Comparison of ENCODE assay signal across 16 mouse cellular contexts in the genomic region with DNA sequence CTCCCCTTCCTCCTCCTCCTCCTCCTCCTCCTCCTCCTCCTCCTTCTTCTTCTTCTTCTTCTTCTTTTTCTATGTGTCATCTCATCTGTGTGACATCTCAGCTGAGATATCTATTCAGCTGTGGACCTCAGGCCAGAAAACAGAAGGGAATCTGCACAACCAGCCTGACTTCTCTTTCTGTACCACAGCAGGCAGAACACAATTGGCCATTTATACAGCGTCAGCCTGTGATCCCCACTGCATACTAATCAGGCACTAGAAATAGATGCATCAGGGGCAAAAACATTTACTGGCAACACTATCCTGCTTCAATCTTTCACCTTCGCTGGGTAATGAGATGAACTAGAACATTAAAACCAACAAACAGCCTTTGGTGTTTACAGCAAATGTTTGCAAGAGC.
A peak's percentile ranks its signal among the peaks of the same experiment; 100 is the strongest.
DNase-seq lines count a peak whose midpoint lies in the region; ATAC-seq lines count a peak whose summit lies in the region.
"Had no signal": no experiment of that assay in that cellular context is flagged by ENCODE, and none has a peak within 500 bp of the region (broad histone marks: within the 10 kb centered on the region; RNA-seq: fewer than 3 reads in every experiment).

No protein-coding gene starts in this region.

- no peak overlapping the region for H3K9ac ChIP-seq in hindbrain, embryonic 11.5 days (ENCODE audit: low read depth, low read length)
- no peak overlapping the region for H3K9ac ChIP-seq in midbrain, embryonic 12.5 days (replicated peaks)
- H3K9ac ChIP-seq in hindbrain, embryonic 13.5 days, result no peak overlapping the region
- H3K9ac ChIP-seq: limb, embryonic 13.5 days had no signal

- 42% methylated on average over 2 of the region's 2 CpGs for WGBS in hindbrain, embryonic 11.5 days
- WGBS in hindbrain, embryonic 10.5 days, result 48% methylated on average over 2 of the region's 2 CpGs
- 54% methylated on average over 2 of the region's 2 CpGs for WGBS in midbrain, embryonic 12.5 days
- WGBS in midbrain, embryonic 10.5 days, result 79% methylated on average over 2 of the region's 2 CpGs
- 22% methylated on average over 2 of the region's 2 CpGs for WGBS in hindbrain, embryonic 13.5 days

- H3K4me3 ChIP-seq in hindbrain, embryonic 11.5 days (ENCODE audit: low read depth, low read length), result no peak overlapping the region
- H3K4me3 ChIP-seq in hindbrain, embryonic 10.5 days, result no peak overlapping the region
- H3K4me3 ChIP-seq in midbrain, embryonic 12.5 days, result no peak overlapping the region
- no peak overlapping the region for H3K4me3 ChIP-seq in midbrain, embryonic 10.5 days
- H3K4me3 ChIP-seq in hindbrain, embryonic 13.5 days, result no peak overlapping the region
- H3K4me3 ChIP-seq: gastrocnemius, adult 2 months; heart, adult 2 months; limb, embryonic 13.5 days had no signal

- no peaks in the 10 kb centered on the region for H3K9me3 ChIP-seq in hindbrain, embryonic 11.5 days (ENCODE audit: control insufficient read depth, low read length)
- H3K9me3 ChIP-seq in hindbrain, embryonic 10.5 days, result no peaks in the 10 kb centered on the region
- H3K9me3 ChIP-seq in midbrain, embryonic 12.5 days, result no peaks in the 10 kb centered on the region
- no peaks in the 10 kb centered on the region for H3K9me3 ChIP-seq in midbrain, embryonic 10.5 days (replicated peaks)
- H3K9me3 ChIP-seq in hindbrain, embryonic 13.5 days, result no peaks in the 10 kb centered on the region
- H3K9me3 ChIP-seq: limb, embryonic 13.5 days had no signal

- no peak for DNase-seq in hindbrain, embryonic 11.5 days (ENCODE audit: low spot score)
- DNase-seq in hindbrain, embryonic 10.5 days (ENCODE audit: low spot score), result no peak
- no peak for DNase-seq in midbrain, embryonic 10.5 days (ENCODE audit: low spot score)
- peak; percentile 0 for DNase-seq in left cerebral cortex, postnatal 4 days
- no peak for DNase-seq in urinary bladder, adult 18-20 months (ENCODE audit: low spot score in 2 of 2)
- DNase-seq: adrenal gland, postnatal 25 days; gastrocnemius, adult 2 months; heart, adult 2 months; kidney, adult 11 months; kidney, postnatal 14 days; lung, adult 18-20 months; lung, postnatal 4 days; right cerebral cortex, postnatal 25 days had no signal

- H3K4me2 ChIP-seq in hindbrain, embryonic 11.5 days (replicated peaks; ENCODE audit: low read depth, low read length), result no peak overlapping the region
- H3K4me2 ChIP-seq in midbrain, embryonic 12.5 days (replicated peaks), result no peak overlapping the region
- H3K4me2 ChIP-seq in hindbrain, embryonic 13.5 days, result no peak overlapping the region
- H3K4me2 ChIP-seq: limb, embryonic 13.5 days had no signal

- H3K4me1 ChIP-seq in hindbrain, embryonic 11.5 days (replicated peaks; ENCODE audit: control insufficient read depth, insufficient read depth, low read length), result no peaks in the 10 kb centered on the region
- H3K4me1 ChIP-seq in hindbrain, embryonic 10.5 days (replicated peaks), result no peaks in the 10 kb centered on the region; the same call in 1 of the 2 replicates
- H3K4me1 ChIP-seq in midbrain, embryonic 12.5 days, result no peaks in the 10 kb centered on the region
- H3K4me1 ChIP-seq in midbrain, embryonic 10.5 days, result no peaks in the 10 kb centered on the region
- H3K4me1 ChIP-seq in hindbrain, embryonic 13.5 days (replicated peaks), result peaks cover 4% of the 10 kb centered on the region; the same call in 1 of the 2 replicates
- H3K4me1 ChIP-seq: limb, embryonic 13.5 days had no signal

- no peaks in the 10 kb centered on the region for H3K27me3 ChIP-seq in hindbrain, embryonic 11.5 days (ENCODE audit: control insufficient read depth, insufficient read depth, low read length)
- H3K27me3 ChIP-seq in hindbrain, embryonic 10.5 days (ENCODE audit: insufficient read depth, poor library complexity, severe bottlenecking), result no peaks in the 10 kb centered on the region
- no peaks in the 10 kb centered on the region for H3K27me3 ChIP-seq in midbrain, embryonic 12.5 days
- no peaks in the 10 kb centered on the region for H3K27me3 ChIP-seq in midbrain, embryonic 10.5 days (ENCODE audit: low read depth, poor library complexity, severe bottlenecking)
- no peaks in the 10 kb centered on the region for H3K27me3 ChIP-seq in hindbrain, embryonic 13.5 days
- H3K27me3 ChIP-seq: limb, embryonic 13.5 days had no signal

- no peaks in the 10 kb centered on the region for H3K36me3 ChIP-seq in hindbrain, embryonic 11.5 days (ENCODE audit: control insufficient read depth, insufficient read depth, low read length)
- no peaks in the 10 kb centered on the region for H3K36me3 ChIP-seq in hindbrain, embryonic 10.5 days
- H3K36me3 ChIP-seq in midbrain, embryonic 12.5 days, result no peaks in the 10 kb centered on the region
- no peaks in the 10 kb centered on the region for H3K36me3 ChIP-seq in midbrain, embryonic 10.5 days
- no peaks in the 10 kb centered on the region for H3K36me3 ChIP-seq in hindbrain, embryonic 13.5 days
- H3K36me3 ChIP-seq: limb, embryonic 13.5 days had no signal

- peak; percentile 68 for ATAC-seq in hindbrain, embryonic 11.5 days (ENCODE audit: low FRiP score)
- peak; percentile 56; the same call in 1 of the 2 replicates for ATAC-seq in midbrain, embryonic 12.5 days (ENCODE audit: low FRiP score, low read depth)
- ATAC-seq in hindbrain, embryonic 13.5 days (ENCODE audit: low FRiP score), result peak; percentile 63; the same call in 1 of the 2 replicates

- intact Hi-C loops in left cerebral cortex, postnatal 4 days (cut with DNase I), result no loop called here

- H3K27ac ChIP-seq in hindbrain, embryonic 11.5 days (ENCODE audit: low read depth, low read length), result no peak overlapping the region
- H3K27ac ChIP-seq in hindbrain, embryonic 10.5 days, result no peak overlapping the region
- H3K27ac ChIP-seq in midbrain, embryonic 12.5 days (replicated peaks), result no peak overlapping the region
- no peak overlapping the region for H3K27ac ChIP-seq in midbrain, embryonic 10.5 days (replicated peaks)
- H3K27ac ChIP-seq in hindbrain, embryonic 13.5 days, result peak overlapping the region; percentile 48; the same call in 1 of the 2 replicates
- H3K27ac ChIP-seq: gastrocnemius, adult 2 months; heart, adult 2 months; limb, embryonic 13.5 days had no signal
